Mouse (Mus musculus) midbrain, embryonic 12.5 days (tissue): ENCODE measurements around the gene Il17rc. TPM values are rescaled to one million over a fixed set of nuclear protein-coding genes. Genes with fewer than 3 reads are reported as not detected.

Experiments used
- ATAC-seq: fragments of 200-750 bp; cut with Nextera tagmentation; 2 replicates; pipeline ENCODE4 v1.8.0; 2017; ENCODE audit warnings: low read depth, moderate TSS enrichment, moderate library complexity; ENCODE audit not compliant: low FRiP score
- H3K27ac ChIP-seq: fragments of 300-500 bp; sonication (generic); replicated peaks from 2 replicates; pipeline ENCODE4 v1.5.1; 2016; ENCODE audit warnings: mild to moderate bottlenecking
- H3K27me3 ChIP-seq: fragments of 300-500 bp; sonication (generic); 2 replicates; pipeline ENCODE4 v1.6.1; 2016; ENCODE audit warnings: mild to moderate bottlenecking
- H3K36me3 ChIP-seq: fragments of 300-500 bp; sonication (generic); 2 replicates; pipeline ENCODE4 v1.6.1; 2016
- H3K4me1 ChIP-seq: fragments of 300-500 bp; sonication (generic); 2 replicates; pipeline ENCODE4 v1.6.1; 2016
- H3K4me2 ChIP-seq: fragments of 300-500 bp; sonication (generic); replicated peaks from 2 replicates; pipeline ENCODE4 v1.6.1; 2016; ENCODE audit warnings: mild to moderate bottlenecking, moderate library complexity
- H3K4me3 ChIP-seq: fragments of 300-500 bp; sonication (generic); 2 replicates; pipeline ENCODE4 v1.5.1; 2016; ENCODE audit warnings: mild to moderate bottlenecking
- H3K9ac ChIP-seq: fragments of 300-500 bp; sonication (generic); replicated peaks from 2 replicates; pipeline ENCODE4 v1.6.1; 2016; ENCODE audit warnings: mild to moderate bottlenecking, moderate library complexity
- H3K9me3 ChIP-seq: fragments of 300-500 bp; sonication (generic); 2 replicates; pipeline ENCODE4 v1.6.1; 2016; ENCODE audit warnings: mild to moderate bottlenecking
- WGBS: fragments of 180-500 bp; shearing (Covaris S2); methylation state at CpG from one replicate; pipeline ENCODE4 v1.1.7; 2016; 5-methylcytosine and 5-hydroxymethylcytosine counted together
- polyA plus RNA-seq: library from polyadenylated mRNA; unstranded; fragments of >200 nt; fragmentation: Nextera tagmentation; extraction: Ambion mirVana; gene quantifications from 2 replicates; pipeline ENCODE4 v1.2.1, GENCODE M21; 2016

Gene Il17rc
- polyA plus RNA-seq, 1 experiment from 2014 or later, result 6.3 TPM

GRCm38 (mm10) chr6:113501388-113502084, 30.3 kb downstream of the Il17rc start, which contains the start of gene Prrt3:
Prrt3 (minus strand) TSS chr6:113501931.
- Histone ChIP-seq H3K36me3 (no peaks in the 10 kb centered on the region), H3K9ac (peak within 1 kb of the TSS; percentile 60), H3K4me1 (peaks cover 12% of the 10 kb centered on the region), H3K9me3 (no peaks in the 10 kb centered on the region), H3K4me2 (peak within 1 kb of the TSS; percentile 74), H3K27me3 (peaks cover 26% of the 10 kb centered on the region), H3K4me3 (peak within 1 kb of the TSS; percentile 55), H3K27ac (0 out of 2 replicates have a peak within 1 kb of the TSS, but pooled peaks have one; percentile 36)
- WGBS, result 3% methylated on average over 32 of the region's 32 CpGs
- peak; percentile 66 for ATAC-seq

DNA sequence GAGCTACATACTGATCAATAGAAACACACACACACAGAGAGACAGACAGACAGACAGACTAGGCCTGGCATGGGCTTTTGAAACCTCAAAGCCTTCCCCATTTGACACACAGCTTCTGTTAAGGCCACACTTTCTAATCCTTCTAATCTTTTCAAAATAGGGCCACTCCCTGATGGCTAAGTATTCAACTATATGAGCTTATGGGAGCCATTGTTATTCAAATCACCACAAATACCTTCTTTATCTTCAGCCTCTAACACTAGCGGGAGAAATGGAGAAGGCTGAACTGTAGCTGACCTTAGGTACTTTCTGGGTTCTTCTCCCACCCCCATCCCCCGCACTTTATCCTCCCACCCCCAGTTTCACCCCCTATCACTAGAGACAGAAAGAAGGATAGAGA, 31.6 kb downstream of the Il17rc start:
- Histone ChIP-seq H3K9ac (no peak overlapping the region), H3K4me1 (peaks cover 12% of the 10 kb centered on the region), H3K27ac (no peak overlapping the region), H3K36me3 (no peaks in the 10 kb centered on the region), H3K9me3 (no peaks in the 10 kb centered on the region), H3K27me3 (peaks cover 21% of the 10 kb centered on the region), H3K4me2 (no peak overlapping the region), H3K4me3 (no peak overlapping the region)
- no peak for ATAC-seq
- WGBS, result 28% methylated on average over 2 of the region's 2 CpGs

DNA sequence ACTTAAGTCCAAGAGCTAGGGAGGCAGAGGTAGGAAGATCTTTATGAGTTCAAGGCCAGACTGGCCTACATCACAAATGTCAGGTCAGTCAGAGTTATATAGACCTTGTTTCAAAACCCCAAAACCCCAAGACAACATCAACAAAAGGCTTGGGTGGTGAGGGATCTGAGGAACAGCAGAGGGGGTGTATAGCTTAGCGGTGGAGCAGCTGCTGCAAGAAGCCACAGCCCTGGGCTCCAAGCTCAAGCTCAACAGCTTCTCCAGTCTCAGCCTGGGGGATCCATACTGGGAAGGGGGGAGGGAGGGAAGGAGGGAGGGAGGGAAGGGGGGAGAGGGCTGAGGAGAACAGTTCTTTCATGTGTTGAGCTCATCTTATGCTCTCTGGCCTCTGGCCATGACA, 34.5 kb downstream of the Il17rc start:
- Histone ChIP-seq H3K36me3 (no peaks in the 10 kb centered on the region), H3K27me3 (peaks cover 11% of the 10 kb centered on the region), H3K4me3 (no peak overlapping the region), H3K27ac (no peak overlapping the region), H3K4me1 (peaks cover 17% of the 10 kb centered on the region), H3K9ac (no peak overlapping the region), H3K4me2 (no peak overlapping the region), H3K9me3 (no peaks in the 10 kb centered on the region)
- no peak for ATAC-seq
- 81% methylated on average over 1 of the region's 1 CpGs for WGBS

DNA sequence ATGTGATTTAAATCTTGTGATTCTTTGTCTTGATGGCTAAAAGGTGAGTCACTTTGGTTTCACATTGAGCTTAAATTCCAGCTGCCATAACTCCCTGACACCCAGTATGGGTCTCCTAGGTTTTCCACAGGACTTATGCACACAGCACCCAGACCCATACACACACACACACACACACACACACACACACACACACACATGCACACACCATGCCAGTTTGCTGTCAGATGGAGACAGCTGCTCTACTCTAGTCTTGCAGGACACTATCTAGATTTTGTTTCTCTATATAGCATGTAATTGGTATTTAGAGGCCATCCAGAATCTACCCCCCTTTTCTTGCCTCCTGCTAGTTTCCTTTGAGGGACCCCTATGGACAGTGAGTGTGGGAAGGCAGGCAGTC, 35.9 kb downstream of the Il17rc start:
- no peak for ATAC-seq
- Histone ChIP-seq H3K27me3 (no peaks in the 10 kb centered on the region), H3K36me3 (no peaks in the 10 kb centered on the region), H3K27ac (no peak overlapping the region), H3K4me3 (no peak overlapping the region), H3K4me2 (no peak overlapping the region), H3K9me3 (no peaks in the 10 kb centered on the region), H3K4me1 (peaks cover 5% of the 10 kb centered on the region; the same call in 1 of the 2 replicates), H3K9ac (no peak overlapping the region)

DNA sequence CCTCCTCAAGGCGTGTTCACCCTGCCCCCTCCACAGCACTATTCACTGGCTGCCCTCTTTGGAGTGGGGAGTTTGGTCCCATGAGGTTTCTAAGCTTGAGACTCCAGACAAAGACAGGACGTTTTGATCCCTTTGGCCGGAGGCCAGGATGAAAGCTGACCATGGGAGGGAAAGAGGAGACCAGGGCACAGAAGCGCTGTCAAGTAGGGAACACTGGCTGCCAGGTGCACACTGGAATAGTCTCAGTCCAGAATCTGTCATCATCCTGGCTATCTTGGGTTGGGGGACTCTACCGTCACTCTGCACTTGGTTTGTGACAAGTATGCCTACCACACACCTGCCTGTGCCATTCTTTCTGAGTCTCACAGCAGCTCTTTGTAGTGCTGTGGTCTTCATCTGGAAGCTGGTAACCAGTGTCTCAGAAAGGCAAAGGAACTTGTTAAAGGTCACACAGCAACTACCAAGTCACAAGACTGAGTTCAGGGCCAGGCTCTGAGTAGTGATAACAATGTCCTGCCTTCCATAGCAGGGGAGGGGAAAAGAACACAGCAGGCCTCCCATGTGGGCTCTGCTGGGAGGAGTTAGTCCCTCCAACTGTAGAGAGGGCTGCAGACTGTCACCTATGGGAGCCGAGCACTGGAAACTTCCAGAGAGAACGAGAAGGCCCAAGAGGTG, 37.2 kb downstream of the Il17rc start:
- Histone ChIP-seq H3K27me3 (no peaks in the 10 kb centered on the region), H3K9ac (no peak overlapping the region), H3K4me1 (peaks cover 5% of the 10 kb centered on the region; the same call in 1 of the 2 replicates), H3K4me3 (no peak overlapping the region), H3K27ac (no peak overlapping the region), H3K4me2 (no peak overlapping the region), H3K9me3 (no peaks in the 10 kb centered on the region), H3K36me3 (0 out of 2 replicates have a peak, but pooled peaks cover 4% of the 10 kb centered on the region)
- ATAC-seq, result no peak
- 69% methylated on average over 7 of the region's 7 CpGs for WGBS

- Histone ChIP-seq H3K9me3 (no peaks in the 10 kb centered on the region), H3K9ac (no peak overlapping the region), H3K4me1 (peaks cover 5% of the 10 kb centered on the region; the same call in 1 of the 2 replicates), H3K27me3 (no peaks in the 10 kb centered on the region), H3K36me3 (peaks cover 9% of the 10 kb centered on the region; the same call in 1 of the 2 replicates), H3K4me2 (no peak overlapping the region), H3K27ac (no peak overlapping the region), H3K4me3 (no peak overlapping the region)
- ATAC-seq, result no peak
- 48% methylated on average over 5 of the region's 5 CpGs for WGBS
Observed at GRCm38 (mm10) chr6:113508947-113509280, 37.7 kb downstream of the Il17rc start.

GRCm38 (mm10) chr6:113513944-113514343, 42.7 kb downstream of the Il17rc start:
- Histone ChIP-seq H3K9me3 (no peaks in the 10 kb centered on the region), H3K9ac (no peak overlapping the region), H3K4me1 (no peaks in the 10 kb centered on the region), H3K27ac (no peak overlapping the region), H3K27me3 (no peaks in the 10 kb centered on the region), H3K4me3 (no peak overlapping the region), H3K4me2 (no peak overlapping the region), H3K36me3 (peaks cover 59% of the 10 kb centered on the region)
- ATAC-seq, result no peak
- WGBS, result 94% methylated on average over 6 of the region's 6 CpGs

GRCm38 (mm10) chr6:113514600-113514999, 43.4 kb downstream of the Il17rc start:
- ATAC-seq, result no peak
- H3K27me3 ChIP-seq, result no peaks in the 10 kb centered on the region
- peaks cover 66% of the 10 kb centered on the region for H3K36me3 ChIP-seq
- H3K27ac ChIP-seq, result no peak overlapping the region
- no peak overlapping the region for H3K4me2 ChIP-seq
- 96% methylated on average over 3 of the region's 3 CpGs for WGBS
- no peak overlapping the region for H3K4me3 ChIP-seq
- H3K4me1 ChIP-seq, result no peaks in the 10 kb centered on the region
- no peak overlapping the region for H3K9ac ChIP-seq
- no peaks in the 10 kb centered on the region for H3K9me3 ChIP-seq

DNA sequence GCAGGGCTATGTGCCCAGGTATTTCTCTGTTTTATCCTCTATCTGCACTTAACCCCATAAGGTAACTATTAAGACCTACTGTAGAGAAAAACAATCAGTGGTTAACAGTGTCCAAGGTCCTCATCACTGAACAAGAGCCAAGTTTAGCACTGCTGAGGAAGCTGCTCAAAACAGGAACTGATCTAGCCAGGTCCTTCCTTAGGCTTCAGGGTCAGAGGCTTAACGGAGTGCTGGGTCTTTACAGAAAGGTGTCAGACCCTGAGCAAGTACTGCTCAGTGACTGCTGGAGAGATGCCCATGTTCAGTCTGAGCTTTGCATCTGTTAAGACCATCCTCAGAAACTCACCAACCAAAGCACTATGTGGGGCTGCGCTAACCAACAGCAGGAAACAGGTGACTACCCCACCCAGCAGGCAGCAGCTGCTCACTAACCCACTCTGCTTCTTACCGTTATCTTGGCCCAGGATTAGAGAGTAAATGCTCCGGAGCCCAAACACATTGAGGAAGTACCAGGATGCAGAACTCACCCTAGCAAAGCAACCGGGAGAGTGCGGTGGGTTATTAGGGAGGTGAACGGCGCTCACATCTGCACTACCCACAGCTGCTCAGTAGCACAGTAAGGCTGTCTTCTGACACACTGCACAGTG, 46.3 kb downstream of the Il17rc start:
- no peaks in the 10 kb centered on the region for H3K27me3 ChIP-seq
- WGBS, result 94% methylated on average over 8 of the region's 8 CpGs
- no peaks in the 10 kb centered on the region for H3K4me1 ChIP-seq
- H3K27ac ChIP-seq, result no peak overlapping the region
- H3K4me3 ChIP-seq, result no peak overlapping the region
- no peak overlapping the region for H3K4me2 ChIP-seq
- H3K36me3 ChIP-seq, result peaks cover 94% of the 10 kb centered on the region
- no peak overlapping the region for H3K9ac ChIP-seq
- no peak for ATAC-seq
- H3K9me3 ChIP-seq, result no peaks in the 10 kb centered on the region

GRCm38 (mm10) chr6:113522310-113522709, 51.1 kb downstream of the Il17rc start:
- ATAC-seq, result no peak
- no peak overlapping the region for H3K4me2 ChIP-seq
- H3K4me1 ChIP-seq, result no peaks in the 10 kb centered on the region
- H3K4me3 ChIP-seq, result no peak overlapping the region
- no peaks in the 10 kb centered on the region for H3K9me3 ChIP-seq
- 85% methylated on average over 1 of the region's 1 CpGs for WGBS
- no peak overlapping the region for H3K9ac ChIP-seq
- no peak overlapping the region for H3K27ac ChIP-seq
- H3K36me3 ChIP-seq, result peaks cover 67% of the 10 kb centered on the region
- H3K27me3 ChIP-seq, result no peaks in the 10 kb centered on the region

DNA sequence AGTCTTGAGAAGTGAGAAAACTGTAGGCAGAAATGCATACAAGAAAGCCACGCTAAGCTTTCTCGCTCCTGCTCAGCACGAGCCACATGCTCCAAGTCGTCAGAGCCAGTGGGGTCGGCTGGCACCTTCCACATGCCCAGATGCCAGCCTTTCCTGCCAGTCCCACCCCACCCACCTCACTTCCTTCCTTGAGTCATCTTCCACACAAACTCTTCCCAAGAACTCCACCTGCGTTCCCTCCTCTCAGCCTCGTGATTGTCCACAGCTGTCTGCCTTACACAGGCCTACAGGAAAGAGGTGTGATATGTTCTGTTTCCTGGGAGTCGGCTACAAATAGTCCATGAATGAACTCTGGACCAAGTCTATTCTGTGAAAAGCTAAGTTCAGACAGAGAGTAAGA, 52.2 kb downstream of the Il17rc start:
- H3K36me3 ChIP-seq, result peaks cover 64% of the 10 kb centered on the region
- no peak overlapping the region for H3K9ac ChIP-seq
- H3K4me3 ChIP-seq, result no peak overlapping the region
- no peaks in the 10 kb centered on the region for H3K9me3 ChIP-seq
- H3K27ac ChIP-seq, result no peak overlapping the region
- no peaks in the 10 kb centered on the region for H3K27me3 ChIP-seq
- WGBS, result 94% methylated on average over 8 of the region's 8 CpGs
- ATAC-seq, result no peak
- no peak overlapping the region for H3K4me2 ChIP-seq
- H3K4me1 ChIP-seq, result no peaks in the 10 kb centered on the region
